Mouse (Mus musculus): ENCODE results near the gene Exosc3. TPM values are rescaled to one million over a fixed set of nuclear protein-coding genes. Genes with fewer than 3 reads are reported as not detected.
A peak's percentile ranks its signal among the peaks of the same experiment; 100 is the strongest.

Gene Exosc3
- polyA plus RNA-seq, 1 experiment from 2014 or later, result 83.4 TPM

DNA sequence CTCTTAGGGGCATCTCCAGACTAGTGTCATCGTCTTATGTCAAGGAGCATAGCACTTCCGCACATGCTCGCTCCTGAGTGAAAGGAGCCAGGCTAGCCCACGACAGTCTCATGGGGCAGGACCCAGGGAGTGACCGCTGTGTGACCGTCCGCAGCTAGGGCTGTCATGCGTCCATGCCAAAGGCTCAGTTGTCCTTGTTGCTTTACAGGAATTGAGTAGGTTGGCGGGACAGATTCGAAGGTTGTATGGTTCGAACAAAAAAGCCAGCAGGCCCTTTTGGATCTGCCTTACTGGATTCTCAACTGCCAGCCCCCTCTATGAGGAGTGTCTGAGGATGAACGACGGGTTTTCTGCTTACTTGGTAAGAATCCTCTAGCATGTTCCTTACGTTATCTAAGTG lies 37.0 kb downstream of the Exosc3 start:
- Histone ChIP-seq H3K4me1 (ENCODE audit: control insufficient read depth, insufficient read depth, low read length) (no peaks in the 10 kb centered on the region), H3K9me3 (ENCODE audit: control insufficient read depth, low read length) (no peaks in the 10 kb centered on the region), H3K4me2 (ENCODE audit: low read depth) (no peak overlapping the region), H3K9ac (ENCODE audit: low read length) (no peak overlapping the region), H3K36me3 (ENCODE audit: control insufficient read depth, insufficient read depth, low read length) (0 out of 2 replicates have a peak, but pooled peaks cover 4% of the 10 kb centered on the region), H3K4me3 (ENCODE audit: low read depth, low read length) (no peak overlapping the region), H3K27ac (ENCODE audit: low read depth, low read length) (no peak overlapping the region), H3K27me3 (ENCODE audit: control insufficient read depth, insufficient read depth, low read length) (no peaks in the 10 kb centered on the region)
- 96% methylated on average over 14 of the region's 14 CpGs for WGBS
- ATAC-seq (ENCODE audit: insufficient read depth, low FRiP score, low TSS enrichment) (no peak), DNase-seq (ENCODE audit: low spot score) (no peak)

DNA sequence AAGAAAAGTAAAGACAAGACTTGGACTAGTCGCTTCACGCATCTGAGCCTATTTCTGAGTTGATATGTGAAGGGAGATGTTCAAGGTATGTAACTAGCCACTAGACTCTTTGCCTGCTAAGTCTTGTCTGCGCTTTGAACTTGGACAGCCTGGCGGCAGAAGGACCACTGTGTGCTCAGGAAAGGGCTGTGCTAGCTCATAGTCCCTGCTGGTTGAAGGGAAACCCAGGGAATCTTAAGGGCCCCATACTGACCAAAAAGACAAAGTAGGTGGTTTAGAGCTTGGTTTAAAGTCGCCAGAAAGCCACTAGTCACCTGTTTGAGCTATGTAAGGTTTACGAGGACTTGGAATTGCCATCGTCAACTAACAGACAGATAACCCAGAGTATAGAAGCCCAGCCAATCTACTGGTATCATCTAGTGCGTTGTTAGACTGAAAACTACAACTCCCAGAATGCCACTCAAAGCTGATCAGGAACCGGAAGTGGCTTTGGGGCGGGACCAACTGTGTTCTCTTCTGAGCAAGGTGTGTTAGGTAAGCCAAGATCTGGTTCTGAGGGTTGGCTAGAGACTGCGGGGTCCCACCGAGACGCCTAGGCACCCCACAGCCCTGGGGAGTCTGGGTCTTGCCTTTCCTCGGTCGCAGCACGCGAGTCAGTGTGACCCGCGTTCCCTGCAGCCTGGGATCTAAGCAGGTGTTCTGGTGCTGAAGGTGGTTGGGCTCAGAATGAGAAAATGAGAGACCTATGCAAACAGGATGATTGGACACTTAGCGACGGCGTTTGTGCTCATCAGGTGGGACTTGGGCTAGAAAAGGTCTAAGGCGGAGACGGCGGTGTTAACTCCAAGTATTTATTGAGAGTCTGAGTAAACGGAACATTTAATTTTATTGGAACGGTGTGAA lies 45.6 kb downstream of the Exosc3 start, which contains the start of gene Trmt10b:
Gene Trmt10b (plus strand): TSS at position 466 of the 903 bp plus-strand sequence.
- peak; percentile 58; the same call in 1 of the 2 replicates for ATAC-seq (ENCODE audit: insufficient read depth, low FRiP score, low TSS enrichment)
- no peaks in the 10 kb centered on the region for H3K27me3 ChIP-seq (ENCODE audit: control insufficient read depth, insufficient read depth, low read length)
- no peaks in the 10 kb centered on the region for H3K36me3 ChIP-seq (ENCODE audit: control insufficient read depth, insufficient read depth, low read length)
- no peak within 1 kb of the TSS for H3K27ac ChIP-seq (ENCODE audit: low read depth, low read length)
- H3K4me2 ChIP-seq (ENCODE audit: low read depth), result peak within 1 kb of the TSS; percentile 69
- peak within 1 kb of the TSS; percentile 72 for H3K9ac ChIP-seq (ENCODE audit: low read length)
- no peaks in the 10 kb centered on the region for H3K4me1 ChIP-seq (ENCODE audit: control insufficient read depth, insufficient read depth, low read length)
- DNase-seq (ENCODE audit: low spot score), result peak; percentile 69
- WGBS, result 23% methylated on average over 27 of the region's 27 CpGs
- peak within 1 kb of the TSS; percentile 85 for H3K4me3 ChIP-seq (ENCODE audit: low read depth, low read length)
- no peaks in the 10 kb centered on the region for H3K9me3 ChIP-seq (ENCODE audit: control insufficient read depth, low read length)

DNA sequence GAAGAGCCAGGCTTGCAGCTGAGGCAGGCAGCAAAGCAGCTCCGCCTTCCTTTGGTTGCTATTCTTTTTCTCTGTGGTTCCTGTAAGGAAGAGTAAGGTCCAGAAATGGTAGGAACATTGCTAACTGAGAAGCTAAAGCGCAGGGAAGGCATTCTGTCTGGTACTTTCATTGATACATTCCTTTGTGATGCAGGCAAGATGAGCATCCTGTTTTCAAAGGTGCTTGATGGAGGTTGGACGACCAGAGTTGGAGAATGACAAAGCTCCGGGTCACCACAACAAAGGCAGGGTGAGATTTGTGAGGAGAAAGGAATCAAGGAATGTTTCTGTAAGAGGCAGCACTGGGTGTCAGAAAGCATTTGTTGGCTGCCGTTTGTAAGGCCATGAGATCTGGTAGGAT lies 54.6 kb downstream of the Exosc3 start:
- DNase-seq (ENCODE audit: low spot score) (no peak), ATAC-seq (ENCODE audit: insufficient read depth, low FRiP score, low TSS enrichment) (no peak)
- no peak overlapping the region for H3K9ac ChIP-seq (ENCODE audit: low read length)
- no peak overlapping the region for H3K4me2 ChIP-seq (ENCODE audit: low read depth)
- H3K4me1 ChIP-seq (ENCODE audit: control insufficient read depth, insufficient read depth, low read length), result no peaks in the 10 kb centered on the region
- H3K27me3 ChIP-seq (ENCODE audit: control insufficient read depth, insufficient read depth, low read length), result no peaks in the 10 kb centered on the region
- no peak overlapping the region for H3K27ac ChIP-seq (ENCODE audit: low read depth, low read length)
- no peaks in the 10 kb centered on the region for H3K9me3 ChIP-seq (ENCODE audit: control insufficient read depth, low read length)
- H3K4me3 ChIP-seq (ENCODE audit: low read depth, low read length), result no peak overlapping the region
- no peaks in the 10 kb centered on the region for H3K36me3 ChIP-seq (ENCODE audit: control insufficient read depth, insufficient read depth, low read length)
- WGBS, result 79% methylated on average over 5 of the region's 5 CpGs

DNA sequence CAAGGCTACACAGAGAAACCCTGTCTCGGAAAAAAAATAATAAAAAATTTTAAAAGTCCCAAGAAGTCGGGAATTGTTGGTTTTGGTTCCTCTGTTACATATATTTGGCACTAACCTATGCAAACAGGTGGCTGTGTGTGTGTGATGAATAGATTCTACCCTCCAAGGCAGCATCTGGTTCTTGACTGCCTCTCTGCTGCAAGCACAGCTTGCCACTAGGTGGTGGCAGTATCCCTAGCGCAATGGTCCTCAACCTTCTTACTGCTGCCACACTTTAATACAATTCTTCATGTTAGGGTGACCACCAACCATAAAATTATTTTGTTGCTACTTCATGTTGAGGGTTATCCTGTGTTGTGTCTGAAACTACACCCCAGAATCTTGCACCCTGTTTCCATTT lies 56.2 kb downstream of the Exosc3 start:
- WGBS, result 58% methylated on average over 3 of the region's 3 CpGs
- no peaks in the 10 kb centered on the region for H3K27me3 ChIP-seq (ENCODE audit: control insufficient read depth, insufficient read depth, low read length)
- no peaks in the 10 kb centered on the region for H3K4me1 ChIP-seq (ENCODE audit: control insufficient read depth, insufficient read depth, low read length)
- H3K9me3 ChIP-seq (ENCODE audit: control insufficient read depth, low read length), result no peaks in the 10 kb centered on the region
- no peak overlapping the region for H3K27ac ChIP-seq (ENCODE audit: low read depth, low read length)
- no peaks in the 10 kb centered on the region for H3K36me3 ChIP-seq (ENCODE audit: control insufficient read depth, insufficient read depth, low read length)
- no peak overlapping the region for H3K4me3 ChIP-seq (ENCODE audit: low read depth, low read length)
- H3K9ac ChIP-seq (ENCODE audit: low read length), result no peak overlapping the region
- DNase-seq (ENCODE audit: low spot score) (no peak), ATAC-seq (ENCODE audit: insufficient read depth, low FRiP score, low TSS enrichment) (no peak)
- H3K4me2 ChIP-seq (ENCODE audit: low read depth), result no peak overlapping the region

DNA sequence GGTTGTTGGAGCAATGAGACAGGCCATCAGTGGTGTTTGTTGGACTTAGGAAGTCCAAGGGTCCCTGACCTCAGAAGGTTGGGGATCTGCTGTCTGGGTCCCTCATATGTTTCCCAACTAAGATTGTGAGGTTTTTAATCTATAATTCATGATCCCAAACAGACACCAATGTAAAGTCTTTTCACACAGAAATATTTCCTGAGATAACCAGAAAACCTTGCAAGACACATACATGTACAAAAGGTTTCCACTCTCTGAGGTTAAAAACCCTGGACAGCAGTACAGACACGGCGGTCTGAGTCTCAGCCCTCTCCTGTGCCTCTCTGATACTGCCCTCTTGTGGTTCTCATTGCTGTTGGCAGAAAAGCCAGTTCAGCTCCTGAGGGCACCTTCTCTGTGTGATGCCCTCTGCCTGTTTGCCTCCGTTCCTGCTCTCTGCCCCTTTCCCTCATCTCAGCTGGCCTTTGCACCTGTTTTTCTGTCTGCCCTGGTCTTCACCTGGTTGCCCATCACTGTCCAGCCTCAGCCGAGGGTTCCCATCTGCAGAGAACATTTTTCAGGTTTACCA lies 62.5 kb downstream of the Exosc3 start:
- Histone ChIP-seq H3K4me3 (ENCODE audit: low read depth, low read length) (no peak overlapping the region), H3K4me1 (ENCODE audit: control insufficient read depth, insufficient read depth, low read length) (no peaks in the 10 kb centered on the region), H3K9ac (ENCODE audit: low read length) (no peak overlapping the region), H3K36me3 (ENCODE audit: control insufficient read depth, insufficient read depth, low read length) (no peaks in the 10 kb centered on the region), H3K9me3 (ENCODE audit: control insufficient read depth, low read length) (no peaks in the 10 kb centered on the region), H3K27me3 (ENCODE audit: control insufficient read depth, insufficient read depth, low read length) (no peaks in the 10 kb centered on the region), H3K4me2 (ENCODE audit: low read depth) (no peak overlapping the region), H3K27ac (ENCODE audit: low read depth, low read length) (no peak overlapping the region)
- DNase-seq (ENCODE audit: low spot score) (peak; percentile 57), ATAC-seq (ENCODE audit: insufficient read depth, low FRiP score, low TSS enrichment) (no peak)
- 25% methylated on average over 4 of the region's 4 CpGs for WGBS

DNA sequence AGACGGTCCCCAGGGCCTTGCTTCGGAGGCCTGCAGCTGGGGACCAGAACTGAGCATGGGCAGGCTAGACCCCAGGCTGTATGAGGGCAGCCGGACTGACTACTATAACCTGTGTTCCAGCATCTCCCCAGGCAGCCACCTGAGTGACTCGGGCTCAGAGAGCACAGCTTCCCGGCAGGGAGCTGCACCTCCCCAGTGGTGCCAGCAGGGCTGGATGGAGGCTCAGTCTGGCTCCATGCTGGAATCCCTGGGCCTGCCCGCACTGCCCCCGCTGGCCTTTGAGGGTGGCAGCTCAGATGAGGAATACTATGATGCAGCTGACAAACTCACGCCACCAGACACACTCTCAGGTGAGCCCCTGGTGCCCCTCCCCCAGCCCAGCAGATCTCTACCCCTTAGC lies 63.2 kb downstream of the Exosc3 start:
- Histone ChIP-seq H3K4me1 (ENCODE audit: control insufficient read depth, insufficient read depth, low read length) (no peaks in the 10 kb centered on the region), H3K36me3 (ENCODE audit: control insufficient read depth, insufficient read depth, low read length) (no peaks in the 10 kb centered on the region), H3K4me3 (ENCODE audit: low read depth, low read length) (no peak overlapping the region), H3K9me3 (ENCODE audit: control insufficient read depth, low read length) (no peaks in the 10 kb centered on the region), H3K27ac (ENCODE audit: low read depth, low read length) (no peak overlapping the region), H3K27me3 (ENCODE audit: control insufficient read depth, insufficient read depth, low read length) (no peaks in the 10 kb centered on the region), H3K4me2 (ENCODE audit: low read depth) (no peak overlapping the region), H3K9ac (ENCODE audit: low read length) (no peak overlapping the region)
- WGBS, result 63% methylated on average over 8 of the region's 8 CpGs
- no peak for DNase-seq (ENCODE audit: low spot score)
- no peak for ATAC-seq (ENCODE audit: insufficient read depth, low FRiP score, low TSS enrichment)

DNA sequence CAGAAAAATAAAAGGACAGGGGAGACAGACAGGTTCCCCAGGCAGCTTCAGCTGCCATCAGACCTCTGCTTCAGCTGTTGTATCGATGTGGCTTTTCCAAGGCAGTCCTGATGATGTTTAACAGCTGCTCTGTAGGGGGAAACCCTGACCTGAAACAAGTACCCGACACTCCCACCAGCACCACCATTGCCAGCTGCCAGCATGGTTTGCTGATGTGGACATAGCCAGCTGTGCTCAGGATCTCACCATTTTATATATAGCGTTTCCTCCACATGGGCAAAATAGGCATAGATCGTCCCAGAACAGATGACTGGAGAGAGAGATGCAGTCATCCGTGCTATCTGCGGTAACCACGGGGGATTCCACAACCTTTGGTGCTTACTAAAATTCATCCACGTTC lies 66.8 kb downstream of the Exosc3 start:
- no peak for DNase-seq (ENCODE audit: low spot score)
- no peaks in the 10 kb centered on the region for H3K36me3 ChIP-seq (ENCODE audit: control insufficient read depth, insufficient read depth, low read length)
- WGBS, result 76% methylated on average over 8 of the region's 8 CpGs
- no peaks in the 10 kb centered on the region for H3K27me3 ChIP-seq (ENCODE audit: control insufficient read depth, insufficient read depth, low read length)
- no peak overlapping the region for H3K27ac ChIP-seq (ENCODE audit: low read depth, low read length)
- H3K4me1 ChIP-seq (ENCODE audit: control insufficient read depth, insufficient read depth, low read length), result no peaks in the 10 kb centered on the region
- no peak overlapping the region for H3K4me3 ChIP-seq (ENCODE audit: low read depth, low read length)
- H3K9me3 ChIP-seq (ENCODE audit: control insufficient read depth, low read length), result no peaks in the 10 kb centered on the region
- H3K4me2 ChIP-seq (ENCODE audit: low read depth), result no peak overlapping the region
- no peak overlapping the region for H3K9ac ChIP-seq (ENCODE audit: low read length)
- no peak for ATAC-seq (ENCODE audit: insufficient read depth, low FRiP score, low TSS enrichment)

DNA sequence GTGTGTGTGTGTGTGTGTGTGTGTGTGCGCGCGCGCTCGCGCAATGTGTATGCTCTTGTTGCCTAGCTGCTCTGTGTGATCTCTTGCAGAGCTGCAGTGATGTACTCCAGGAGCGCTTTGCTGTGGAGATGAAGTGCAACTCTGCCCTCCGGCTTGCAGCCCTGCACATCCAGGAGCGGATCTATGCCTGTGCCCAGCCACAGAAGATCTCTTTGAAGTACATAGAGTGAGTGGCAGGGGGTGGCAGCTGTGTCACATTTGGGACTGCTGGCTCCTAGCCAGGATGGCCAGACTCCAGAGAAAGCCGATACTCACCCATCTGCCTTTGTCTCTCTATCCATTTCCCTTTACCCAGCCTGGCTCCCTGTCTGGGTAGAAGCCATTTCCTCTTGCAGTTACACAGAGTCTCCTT lies 71.5 kb downstream of the Exosc3 start:
- ATAC-seq (ENCODE audit: insufficient read depth, low FRiP score, low TSS enrichment) (no peak), DNase-seq (ENCODE audit: low spot score) (peak; percentile 28)
- whole genome bisulfite sequencing, result 84% methylated on average over 10 of the region's 10 CpGs
- H3K9me3 ChIP-seq (ENCODE audit: control insufficient read depth, low read length), result no peaks in the 10 kb centered on the region
- no peak overlapping the region for H3K4me2 ChIP-seq (ENCODE audit: low read depth)
- no peaks in the 10 kb centered on the region for H3K4me1 ChIP-seq (ENCODE audit: control insufficient read depth, insufficient read depth, low read length)
- no peak overlapping the region for H3K4me3 ChIP-seq (ENCODE audit: low read depth, low read length)
- no peak overlapping the region for H3K9ac ChIP-seq (ENCODE audit: low read length)
- H3K27ac ChIP-seq (ENCODE audit: low read depth, low read length), result no peak overlapping the region
- no peaks in the 10 kb centered on the region for H3K27me3 ChIP-seq (ENCODE audit: control insufficient read depth, insufficient read depth, low read length)
- no peaks in the 10 kb centered on the region for H3K36me3 ChIP-seq (ENCODE audit: control insufficient read depth, insufficient read depth, low read length)

DNA sequence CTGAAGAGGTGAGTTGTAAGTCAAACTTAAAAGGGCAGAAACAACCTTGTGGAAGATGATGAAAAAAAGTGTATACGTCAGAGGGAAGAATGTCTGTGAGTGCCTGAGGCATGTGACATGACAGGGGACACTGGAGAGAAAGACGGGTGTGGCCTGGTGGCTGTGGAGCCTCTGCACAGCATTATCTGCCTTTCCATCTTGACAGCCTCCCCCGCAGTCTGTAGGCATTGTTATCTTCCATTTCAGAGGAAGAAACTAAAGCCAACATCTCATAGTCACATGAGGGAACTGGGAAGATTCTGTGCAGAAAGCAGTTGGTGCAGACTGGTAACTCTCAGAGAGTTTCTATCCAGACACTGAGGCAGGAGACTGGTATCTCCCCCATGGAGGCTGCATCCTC lies 74.6 kb downstream of the Exosc3 start:
- H3K36me3 ChIP-seq (ENCODE audit: control insufficient read depth, insufficient read depth, low read length), result no peaks in the 10 kb centered on the region
- DNase-seq (ENCODE audit: low spot score), result no peak
- no peak for ATAC-seq (ENCODE audit: insufficient read depth, low FRiP score, low TSS enrichment)
- WGBS, result 80% methylated on average over 3 of the region's 3 CpGs
- no peak overlapping the region for H3K4me2 ChIP-seq (ENCODE audit: low read depth)
- no peaks in the 10 kb centered on the region for H3K9me3 ChIP-seq (ENCODE audit: control insufficient read depth, low read length)
- no peak overlapping the region for H3K4me3 ChIP-seq (ENCODE audit: low read depth, low read length)
- H3K9ac ChIP-seq (ENCODE audit: low read length), result no peak overlapping the region
- no peaks in the 10 kb centered on the region for H3K4me1 ChIP-seq (ENCODE audit: control insufficient read depth, insufficient read depth, low read length)
- H3K27ac ChIP-seq (ENCODE audit: low read depth, low read length), result no peak overlapping the region
- no peaks in the 10 kb centered on the region for H3K27me3 ChIP-seq (ENCODE audit: control insufficient read depth, insufficient read depth, low read length)

Measured in neural tube, embryonic 11.5 days (tissue).